Mouse (Mus musculus): Measurements from ENCODE around the gene Sdad1.

- TF ChIP-seq CTCF (conservative IDR thresholded peaks at IDR 0.05; ENCODE audit: low read length) (no peak), POU5F1 (IDR thresholded peaks at IDR 0.05; ENCODE audit: borderline replicate concordance, low read length) (no peak)
Observed at GRCm38 (mm10) chr5:92318596-92318995, 8.3 kb upstream of the Sdad1 start.

All from E14TG2a.4 (cell line).